In the genomic region with DNA sequence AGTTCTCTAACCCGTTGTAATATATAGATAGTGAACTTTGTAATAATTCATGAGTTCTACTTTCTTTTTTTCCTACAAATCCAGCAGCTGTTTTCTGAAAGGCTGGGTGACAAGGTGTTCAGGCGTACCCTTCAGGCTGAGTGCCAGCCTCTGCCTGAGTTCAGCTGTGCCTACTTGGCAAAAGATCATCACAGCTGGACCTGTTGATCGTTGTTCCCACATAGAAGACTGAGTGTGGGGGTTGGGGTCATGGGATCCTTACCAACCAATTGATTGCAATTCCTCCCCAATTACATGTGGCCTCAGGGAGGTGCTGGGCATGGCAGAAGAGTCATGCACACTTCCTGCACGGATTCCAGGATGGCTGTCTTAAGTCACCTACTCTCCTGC, we compare ENCODE assay signal across 13 mouse cellular contexts.
"Had no signal": no experiment of that assay in that cellular context is flagged by ENCODE, and none has a peak within 500 bp of the region (broad histone marks: within the 10 kb centered on the region; RNA-seq: fewer than 3 reads in every experiment).

No protein-coding gene starts in this region.

- H3K27ac ChIP-seq: hindbrain, embryonic 15.5 days; kidney, embryonic 15.5 days; left cerebral cortex, adult 2 months; limb, embryonic 12.5 days; lung, embryonic 15.5 days; midbrain, embryonic 12.5 days; neural tube, embryonic 13.5 days; stomach, embryonic 15.5 days had no signal

- H3K4me3 ChIP-seq: hindbrain, embryonic 15.5 days; kidney, embryonic 15.5 days; left cerebral cortex, adult 2 months; limb, embryonic 12.5 days; lung, embryonic 15.5 days; midbrain, embryonic 12.5 days; neural tube, embryonic 13.5 days; stomach, embryonic 15.5 days had no signal

- H3K9me3 ChIP-seq: hindbrain, embryonic 15.5 days; kidney, embryonic 15.5 days; limb, embryonic 12.5 days; lung, embryonic 15.5 days; midbrain, embryonic 12.5 days; neural tube, embryonic 13.5 days; stomach, embryonic 15.5 days had no signal

- H3K9ac ChIP-seq: hindbrain, embryonic 15.5 days; kidney, embryonic 15.5 days; limb, embryonic 12.5 days; lung, embryonic 15.5 days; midbrain, embryonic 12.5 days; neural tube, embryonic 13.5 days; stomach, embryonic 15.5 days had no signal

- ATAC-seq: midbrain, embryonic 16.5 days had no signal

- DNase-seq: kidney, adult 2 months; kidney, postnatal 14 days; right cerebral cortex, postnatal 25 days had no signal

- H3K4me2 ChIP-seq: hindbrain, embryonic 15.5 days; kidney, embryonic 15.5 days; limb, embryonic 12.5 days; liver, embryonic 11.5 days; lung, embryonic 15.5 days; midbrain, embryonic 12.5 days; neural tube, embryonic 13.5 days; stomach, embryonic 15.5 days had no signal

- H3K4me1 ChIP-seq: hindbrain, embryonic 15.5 days; kidney, embryonic 15.5 days; limb, embryonic 12.5 days; lung, embryonic 15.5 days; midbrain, embryonic 12.5 days; neural tube, embryonic 13.5 days; stomach, embryonic 15.5 days had no signal

- H3K27me3 ChIP-seq: hindbrain, embryonic 15.5 days; kidney, embryonic 15.5 days; limb, embryonic 12.5 days; lung, embryonic 15.5 days; midbrain, embryonic 12.5 days; neural tube, embryonic 13.5 days; stomach, embryonic 15.5 days had no signal
